Mouse (Mus musculus) ovary, adult 2 months (tissue): ENCODE data around the gene Ptprf. TPM values are rescaled to one million over a fixed set of nuclear protein-coding genes. Genes with fewer than 3 reads are reported as not detected.

Source experiments
- polyA plus RNA-seq: library from polyadenylated mRNA; depleted of rRNA; stranded (reverse); fragments of >200 nt; gene quantifications from 2 replicates; pipeline ENCODE4 v1.2.3, GENCODE M21; 2012; rRNA removed

The Ptprf gene
- polyA plus RNA-seq = 139 and 147 TPM in 2 replicates

DNA sequence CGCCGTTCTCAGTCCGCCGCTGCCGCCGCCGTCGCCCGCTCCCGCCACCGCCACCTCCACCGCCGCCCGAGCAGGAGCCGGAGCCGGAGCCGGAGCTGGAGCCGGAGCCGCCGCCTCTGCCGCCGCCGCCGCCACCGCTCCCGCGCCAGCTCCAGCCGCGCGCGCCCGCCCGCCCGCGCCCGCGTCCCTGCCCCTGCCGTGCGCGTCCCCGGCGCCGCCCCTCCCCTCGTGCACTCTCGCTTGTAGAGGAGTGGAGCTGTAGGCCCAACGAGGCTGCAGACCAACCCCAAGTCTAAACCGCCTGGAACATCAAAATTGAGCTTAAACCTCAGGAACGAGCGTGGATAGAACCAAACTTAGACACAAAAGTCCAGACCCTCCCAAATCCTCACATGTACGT, at the start of gene Ptprf:
Gene Ptprf, minus strand, starts transcription at position 175 of the 400 bp plus-strand sequence.

DNA sequence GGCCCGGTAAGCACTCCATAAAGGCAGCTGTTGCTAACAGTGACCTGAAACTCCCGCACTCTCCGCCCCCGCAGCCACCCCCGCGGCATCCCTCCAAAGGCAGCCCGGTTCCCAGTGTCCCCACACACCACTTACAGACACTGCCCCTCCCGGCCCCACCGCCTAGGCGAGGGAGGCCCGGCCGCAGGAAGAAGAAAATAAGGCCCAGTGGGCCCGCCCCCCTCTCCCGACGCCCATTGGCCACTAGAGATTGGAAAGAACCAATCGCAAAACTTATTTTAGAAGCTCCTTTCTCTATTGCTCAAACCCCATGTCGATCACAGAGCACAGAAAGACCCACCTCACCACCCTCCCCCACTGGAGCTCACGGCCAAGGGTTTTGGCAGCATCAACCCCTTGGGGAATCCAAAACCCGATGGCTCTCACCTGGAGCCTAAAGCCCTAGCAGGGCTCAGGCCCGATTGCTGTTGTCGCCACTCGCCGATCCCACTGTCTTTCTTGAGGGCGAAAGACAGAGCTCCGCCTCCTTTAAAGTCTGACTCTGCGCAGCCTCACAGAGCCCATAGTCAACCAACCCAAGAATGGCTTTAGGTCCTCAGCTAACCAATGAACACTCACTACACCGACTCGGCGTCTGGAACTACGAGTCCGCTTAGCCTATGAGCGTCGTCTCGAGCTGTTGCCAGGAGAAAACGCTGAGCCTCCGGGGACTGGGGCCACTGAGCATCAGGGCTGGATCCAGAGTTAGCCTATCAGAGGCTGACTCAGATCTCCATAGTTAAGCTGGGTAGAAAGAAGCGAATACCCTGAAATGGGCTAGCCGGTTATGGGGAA, 111.5 kb downstream of the Ptprf start, which contains the start of gene Kdm4a:
Gene Kdm4a, minus strand, starts transcription at position 577 of the 834 bp plus-strand sequence.

Other genes with a start within 250 kb of the Ptprf start
- 35.3 and 37.4 TPM in 2 replicates for gene St3gal3, start 156.5 kb downstream of the Ptprf start, polyA plus RNA-seq
- 38.6 and 45.6 TPM in 2 replicates for gene Kdm4a, start 111.4 kb downstream of the Ptprf start, polyA plus RNA-seq
- 39.0 and 47.1 TPM in 2 replicates for gene Szt2, start 117.9 kb upstream of the Ptprf start, polyA plus RNA-seq
- gene Med8, start 117.9 kb upstream of the Ptprf start, polyA plus RNA-seq = 22.4 and 28.4 TPM in 2 replicates
- 195 and 237 TPM in 2 replicates for gene Elovl1, start 136.7 kb upstream of the Ptprf start, polyA plus RNA-seq
- gene Cdc20, start 145.9 kb upstream of the Ptprf start, polyA plus RNA-seq = 38.7 and 71.9 TPM in 2 replicates
- 0.09 and 0.16 TPM in 2 replicates for gene Mpl, start 166.1 kb upstream of the Ptprf start, polyA plus RNA-seq
- gene Tie1, start 198.7 kb upstream of the Ptprf start, polyA plus RNA-seq = 62.5 and 72.4 TPM in 2 replicates
- gene 2610528J11Rik, start 235.6 kb upstream of the Ptprf start, polyA plus RNA-seq = 10.5 and 10.7 TPM in 2 replicates